Mouse (Mus musculus): Measurements from ENCODE around the gene Ppp4r4.
"Not testable (repeated sequence)": the region's sequence is repeated elsewhere in the genome, so short reads cannot be mapped to it uniquely, and the experiment has no call there.

Ppp4r4 gene

DNA sequence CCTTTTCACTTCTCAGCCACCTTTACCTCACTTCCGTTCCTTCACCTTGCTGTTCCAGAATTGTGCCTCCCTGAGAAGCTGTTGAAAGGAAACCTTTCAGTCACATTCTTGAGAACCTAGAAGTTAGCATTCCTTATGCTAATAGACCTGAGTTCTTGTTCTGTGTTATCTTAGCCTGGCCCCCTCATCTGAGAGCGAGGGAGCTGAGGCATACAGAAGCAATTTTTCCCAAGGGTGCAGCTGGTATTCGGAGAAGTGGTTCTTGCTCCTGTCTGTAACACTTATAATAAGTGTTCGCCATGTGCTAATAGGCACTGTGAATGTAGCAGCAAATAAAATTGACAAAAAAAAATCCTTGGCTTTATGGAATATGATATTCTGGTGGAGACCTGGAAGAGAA, 16.4 kb upstream of the Ppp4r4 start:
- in situ Hi-C loops (cut with MboI; ENCODE audit: low pct_unique_long_range_greater_than_20kb in 1 of 2, low sequenced_read_pairs in 2 of 2, unreplicated experiment in 1 of 2) = no loop called here

DNA sequence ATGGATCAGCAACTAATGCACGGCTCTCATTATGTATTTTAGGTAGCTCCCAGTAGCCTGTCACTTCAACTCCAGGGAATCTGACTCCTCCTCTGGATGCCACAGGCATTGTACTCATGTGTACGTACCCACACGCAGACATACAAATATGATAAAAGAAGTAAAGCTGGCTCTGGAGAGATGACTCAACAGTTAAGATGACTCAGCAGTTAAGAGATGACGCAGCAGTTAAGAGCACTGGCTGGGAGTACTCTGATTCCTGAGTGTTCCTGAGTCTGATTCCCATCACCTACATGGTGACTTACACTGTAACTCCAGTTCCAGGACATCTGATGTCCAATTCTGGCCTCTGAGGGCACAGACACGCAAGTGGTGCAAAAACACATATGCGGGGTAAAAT, 13.4 kb upstream of the Ppp4r4 start:
- in situ Hi-C loops (cut with MboI; ENCODE audit: low pct_unique_long_range_greater_than_20kb in 1 of 2, low sequenced_read_pairs in 2 of 2, unreplicated experiment in 1 of 2) = no loop called here

DNA sequence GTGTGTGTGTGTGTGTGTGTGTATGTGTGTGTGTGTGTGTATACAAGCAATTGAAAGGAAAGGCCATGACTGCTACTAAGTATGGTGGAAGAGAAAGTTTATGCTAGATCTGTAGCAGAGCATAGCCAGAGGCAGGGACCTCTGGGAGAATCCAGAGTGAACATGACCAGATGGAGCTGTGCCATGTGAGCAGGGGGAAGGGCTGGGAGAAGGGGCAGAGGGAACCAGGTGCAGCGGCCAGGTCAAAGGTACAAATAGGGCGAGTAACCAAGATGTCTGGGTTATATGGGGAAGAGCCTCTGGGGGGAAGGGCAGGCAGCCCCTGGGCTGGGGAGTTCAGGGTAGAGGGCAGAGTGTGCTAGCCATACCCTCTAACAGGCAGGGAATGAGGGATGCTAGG, 1.5 kb upstream of the Ppp4r4 start:
- in situ Hi-C loops (cut with MboI; ENCODE audit: low pct_unique_long_range_greater_than_20kb in 1 of 2, low sequenced_read_pairs in 2 of 2, unreplicated experiment in 1 of 2) = no loop called here

DNA sequence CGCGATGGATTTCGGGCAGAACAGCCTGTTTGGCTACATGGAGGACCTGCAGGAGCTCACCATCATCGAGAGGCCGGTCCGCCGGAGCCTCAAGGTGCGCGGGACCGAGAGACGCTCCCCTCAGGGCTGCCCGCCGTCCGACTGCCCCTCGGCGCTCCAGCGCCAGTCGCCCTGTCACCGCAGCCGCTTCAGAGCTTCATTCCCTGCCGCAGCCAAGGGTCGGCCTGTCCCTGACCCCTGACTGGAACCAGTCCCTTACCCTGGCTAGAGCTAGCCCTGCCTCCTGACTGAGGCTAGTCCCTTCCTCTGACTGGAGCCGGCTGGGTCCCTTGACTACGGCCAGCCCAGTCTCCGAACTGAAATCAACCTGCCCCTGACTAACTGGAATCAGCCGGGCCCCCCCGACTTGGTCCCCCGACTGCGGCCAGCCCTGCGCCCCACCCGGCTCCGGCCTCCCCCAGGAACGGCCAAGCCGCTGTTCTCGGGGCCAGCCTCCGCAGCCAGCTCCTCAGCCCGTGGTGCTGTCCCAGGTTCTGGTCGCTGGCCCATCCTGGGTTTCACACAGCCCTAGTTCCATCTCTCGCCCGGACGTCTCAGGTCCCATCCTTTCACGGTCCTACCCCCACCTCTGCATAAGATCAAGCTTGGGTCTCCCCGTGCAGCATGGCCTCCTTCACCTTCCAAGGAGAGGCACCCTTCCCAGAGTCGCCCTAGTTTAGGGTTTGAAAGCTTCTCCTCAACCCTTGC, 739 bp downstream of the Ppp4r4 start:
- in situ Hi-C loops (cut with MboI; ENCODE audit: low pct_unique_long_range_greater_than_20kb in 1 of 2, low sequenced_read_pairs in 2 of 2, unreplicated experiment in 1 of 2) = no loop called here

DNA sequence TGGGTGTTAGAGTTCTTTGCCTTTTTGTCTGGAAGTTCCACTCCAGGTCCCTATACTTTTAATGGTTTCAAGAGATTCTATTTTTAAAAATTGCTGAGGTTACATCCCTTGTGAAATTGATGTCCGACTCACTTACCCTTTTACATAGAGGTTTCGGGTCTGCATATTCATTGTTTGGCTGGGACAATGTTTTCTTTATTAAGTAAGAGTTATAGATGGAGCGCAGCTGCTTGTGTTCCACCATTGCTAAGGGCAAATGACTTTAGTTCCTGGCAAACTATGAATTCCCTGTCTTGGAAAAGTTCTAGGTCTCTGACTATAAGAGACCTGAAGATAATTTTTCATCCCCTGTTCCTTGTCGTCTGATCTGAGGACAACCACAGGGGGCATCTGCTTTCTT, 8.3 kb downstream of the Ppp4r4 start:
- in situ Hi-C loops (cut with MboI; ENCODE audit: low pct_unique_long_range_greater_than_20kb in 1 of 2, low sequenced_read_pairs in 2 of 2, unreplicated experiment in 1 of 2) = no loop called here

- in situ Hi-C loops (cut with MboI; ENCODE audit: low pct_unique_long_range_greater_than_20kb in 1 of 2, low sequenced_read_pairs in 2 of 2, unreplicated experiment in 1 of 2) = no loop called here
These were observed 11.3 kb downstream of the Ppp4r4 start for GRCm38 (mm10) chr12:103543351-103543750.

DNA sequence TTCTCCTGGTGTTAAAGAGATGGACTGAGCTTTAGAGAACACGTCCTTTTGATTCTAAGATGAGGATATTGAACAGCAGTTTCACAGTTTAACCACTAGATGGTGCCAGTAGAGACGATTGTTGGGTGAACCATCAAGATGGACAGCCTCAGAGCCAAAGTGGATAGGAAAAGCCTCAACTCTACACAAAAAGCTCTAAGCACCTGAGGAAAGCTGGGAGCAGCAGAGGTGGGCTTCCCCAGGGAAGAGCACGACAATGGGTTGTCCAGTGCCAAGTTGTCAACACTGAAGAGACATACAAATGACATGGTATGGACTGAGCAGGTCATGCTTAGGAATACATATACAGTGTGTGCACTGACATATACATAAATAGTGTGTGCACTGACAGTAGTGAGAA, 12.1 kb downstream of the Ppp4r4 start:
- in situ Hi-C loops (cut with MboI; ENCODE audit: low pct_unique_long_range_greater_than_20kb in 1 of 2, low sequenced_read_pairs in 2 of 2, unreplicated experiment in 1 of 2) = no loop called here

- in situ Hi-C loops (cut with MboI; ENCODE audit: low pct_unique_long_range_greater_than_20kb in 1 of 2, low sequenced_read_pairs in 2 of 2, unreplicated experiment in 1 of 2) = no loop called here
These were observed 15.4 kb downstream of the Ppp4r4 start for GRCm38 (mm10) chr12:103547438-103547837.

DNA sequence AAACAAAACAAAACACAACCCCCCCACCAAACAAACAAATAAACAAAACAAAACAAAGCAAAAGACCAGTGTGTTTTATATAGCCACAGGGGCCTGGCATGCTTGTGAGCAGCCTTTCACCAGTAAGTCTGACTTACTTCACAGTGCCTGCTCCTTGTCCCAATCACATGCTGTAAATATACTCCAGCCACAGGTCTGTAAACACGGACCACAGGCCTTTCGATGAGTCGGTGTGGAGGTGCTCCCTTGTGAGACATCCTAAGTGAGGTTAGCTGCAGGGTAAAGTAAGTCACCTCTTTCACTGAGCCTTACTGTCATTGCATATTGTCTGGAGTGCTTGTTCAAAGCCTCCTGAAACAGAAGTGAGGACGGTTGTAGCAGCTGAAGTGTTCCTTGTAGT, 16.4 kb downstream of the Ppp4r4 start:
- in situ Hi-C loops (cut with MboI; ENCODE audit: low pct_unique_long_range_greater_than_20kb in 1 of 2, low sequenced_read_pairs in 2 of 2, unreplicated experiment in 1 of 2) = no loop called here

DNA sequence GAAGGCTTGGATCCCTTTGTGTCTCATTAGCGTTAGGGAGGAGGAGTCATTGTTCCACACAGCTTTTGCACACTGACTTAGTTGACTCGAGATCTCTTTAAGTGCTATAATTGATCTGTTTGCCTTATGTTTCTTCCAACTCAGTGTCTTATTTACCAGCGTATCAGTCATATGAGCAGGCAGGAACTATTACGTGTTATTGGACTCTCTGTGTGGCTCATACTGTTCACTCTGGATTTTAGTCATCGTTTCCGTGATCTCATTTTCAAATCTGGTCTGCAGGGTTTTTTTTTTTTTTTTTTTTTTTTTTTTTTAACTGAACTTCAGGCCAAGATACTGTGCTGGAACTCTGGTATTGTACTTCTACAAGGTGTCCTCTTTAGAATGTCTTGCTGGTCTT, 18.0 kb downstream of the Ppp4r4 start:
- in situ Hi-C loops (cut with MboI; ENCODE audit: low pct_unique_long_range_greater_than_20kb in 1 of 2, low sequenced_read_pairs in 2 of 2, unreplicated experiment in 1 of 2) = no loop called here

DNA sequence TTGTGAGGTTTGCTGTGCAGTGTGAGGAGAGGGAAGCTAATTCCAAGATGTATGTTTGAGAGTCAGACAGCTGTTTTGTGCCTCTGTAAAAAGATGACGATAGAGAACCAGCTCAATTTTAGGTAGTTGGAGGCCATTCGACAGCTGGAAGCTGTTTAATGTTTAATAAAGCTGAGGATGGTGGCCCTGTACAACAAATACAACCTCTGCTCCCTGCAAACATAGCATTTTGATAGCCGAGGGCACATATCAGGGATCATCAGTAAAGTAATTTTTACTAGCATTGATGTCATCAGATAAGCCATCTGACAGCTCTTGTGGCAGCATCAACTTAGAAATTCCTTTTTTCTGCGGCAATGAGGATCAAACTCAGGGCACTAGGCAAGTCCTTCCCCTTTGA, 19.3 kb downstream of the Ppp4r4 start:
- in situ Hi-C loops (cut with MboI; ENCODE audit: low pct_unique_long_range_greater_than_20kb in 1 of 2, low sequenced_read_pairs in 2 of 2, unreplicated experiment in 1 of 2) = no loop called here

GRCm38 (mm10) chr12:103552506-103552905, 20.4 kb downstream of the Ppp4r4 start:
- in situ Hi-C loops (cut with MboI; ENCODE audit: low pct_unique_long_range_greater_than_20kb in 1 of 2, low sequenced_read_pairs in 2 of 2, unreplicated experiment in 1 of 2) = no loop called here

DNA sequence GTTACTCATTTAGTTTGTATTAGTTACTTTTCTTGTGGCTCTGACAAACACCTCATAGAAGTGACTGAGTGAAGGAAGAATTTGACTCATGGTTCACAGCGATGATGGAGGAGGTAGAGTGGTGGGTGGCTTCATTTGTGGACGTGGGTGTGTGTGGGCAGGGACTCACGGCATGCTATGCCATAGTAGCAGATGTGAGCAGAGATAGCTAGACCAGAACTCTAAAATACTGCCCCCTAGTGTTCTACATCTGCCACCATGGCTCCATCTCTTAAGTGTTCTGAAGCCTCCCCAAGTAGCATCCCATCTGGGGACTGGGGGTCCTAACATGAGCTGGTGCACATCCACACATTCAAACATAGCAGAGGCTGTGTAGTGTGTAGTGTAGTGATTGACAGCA, 21.4 kb downstream of the Ppp4r4 start:
- in situ Hi-C loops (cut with MboI; ENCODE audit: low pct_unique_long_range_greater_than_20kb in 1 of 2, low sequenced_read_pairs in 2 of 2, unreplicated experiment in 1 of 2) = no loop called here

- in situ Hi-C loops (cut with MboI; ENCODE audit: low pct_unique_long_range_greater_than_20kb in 1 of 2, low sequenced_read_pairs in 2 of 2, unreplicated experiment in 1 of 2) = no loop called here
These were observed 24.8 kb downstream of the Ppp4r4 start for GRCm38 (mm10) chr12:103556856-103557255.

DNA sequence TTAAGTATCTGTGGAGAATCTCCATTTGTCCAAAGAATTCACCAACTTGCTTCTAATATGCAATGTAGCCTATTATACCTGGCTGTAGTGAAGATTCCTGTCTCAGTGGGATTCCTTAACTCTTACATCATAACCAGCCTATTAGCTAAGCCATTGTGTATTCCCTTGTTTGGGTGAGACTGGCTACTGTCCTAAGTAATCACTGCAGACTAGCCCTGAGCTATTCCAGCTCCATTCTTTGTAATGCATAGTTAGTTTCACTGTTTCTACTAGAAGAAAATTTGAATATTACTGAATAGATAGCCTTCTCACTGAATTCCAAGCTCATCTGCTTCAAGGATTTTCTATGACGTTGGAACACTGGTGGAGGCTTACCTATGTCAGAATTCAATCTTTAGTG, 32.6 kb downstream of the Ppp4r4 start:
- in situ Hi-C loops (cut with MboI; ENCODE audit: low pct_unique_long_range_greater_than_20kb in 1 of 2, low sequenced_read_pairs in 2 of 2, unreplicated experiment in 1 of 2) = no loop called here

GRCm38 (mm10) chr12:103565151-103565550, 33.1 kb downstream of the Ppp4r4 start:
- in situ Hi-C loops (cut with MboI; ENCODE audit: low pct_unique_long_range_greater_than_20kb in 1 of 2, low sequenced_read_pairs in 2 of 2, unreplicated experiment in 1 of 2) = no loop called here

GRCm38 (mm10) chr12:103567129-103567528, 35.0 kb downstream of the Ppp4r4 start:
- in situ Hi-C loops (cut with MboI; ENCODE audit: low pct_unique_long_range_greater_than_20kb in 1 of 2, low sequenced_read_pairs in 2 of 2, unreplicated experiment in 1 of 2) = no loop called here

- in situ Hi-C loops (cut with MboI; ENCODE audit: low pct_unique_long_range_greater_than_20kb in 1 of 2, low sequenced_read_pairs in 2 of 2, unreplicated experiment in 1 of 2) = no loop called here
These were observed 37.6 kb downstream of the Ppp4r4 start for GRCm38 (mm10) chr12:103569690-103570089.

DNA sequence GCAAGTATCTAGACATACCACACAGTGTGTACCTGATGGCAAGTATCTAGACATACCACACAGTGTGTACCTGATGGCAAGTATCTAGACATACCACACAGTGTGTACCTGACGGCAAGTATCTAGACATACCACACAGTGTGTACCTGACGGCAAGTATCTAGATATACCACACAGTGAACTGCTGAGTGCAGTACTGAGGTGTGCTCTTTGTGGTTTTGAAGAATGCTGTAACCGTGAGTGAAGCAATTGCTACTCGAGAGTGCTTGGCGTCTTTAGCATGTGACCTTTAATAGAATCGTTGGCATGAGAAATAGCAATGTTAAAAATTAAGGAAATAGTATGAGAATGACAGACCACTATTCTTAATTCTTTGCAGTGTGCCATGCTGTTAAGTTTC, 46.1 kb downstream of the Ppp4r4 start:
- in situ Hi-C loops (cut with MboI; ENCODE audit: low pct_unique_long_range_greater_than_20kb in 1 of 2, low sequenced_read_pairs in 2 of 2, unreplicated experiment in 1 of 2) = not testable (repeated sequence)

- in situ Hi-C loops (cut with MboI; ENCODE audit: low pct_unique_long_range_greater_than_20kb in 1 of 2, low sequenced_read_pairs in 2 of 2, unreplicated experiment in 1 of 2) = no loop called here
These were observed 51.7 kb downstream of the Ppp4r4 start for GRCm38 (mm10) chr12:103583771-103584170.

GRCm38 (mm10) chr12:103598411-103598810, 66.3 kb downstream of the Ppp4r4 start:
- in situ Hi-C loops (cut with MboI; ENCODE audit: low pct_unique_long_range_greater_than_20kb in 1 of 2, low sequenced_read_pairs in 2 of 2, unreplicated experiment in 1 of 2) = no loop called here

Data from mouse embryonic stem cell (cell line).